Mouse (Mus musculus) cerebellum, postnatal 4 days (tissue): ENCODE data around the gene Ap1b1.

Experiments
- DNase-seq, 2 experiments: peaks; one replicate each; pipeline ENCODE4 v3.0.0; 2022; ENCODE audit warnings: low spot score in 2 of 2, mixed read lengths in 1 of 2

The Ap1b1 gene

DNA sequence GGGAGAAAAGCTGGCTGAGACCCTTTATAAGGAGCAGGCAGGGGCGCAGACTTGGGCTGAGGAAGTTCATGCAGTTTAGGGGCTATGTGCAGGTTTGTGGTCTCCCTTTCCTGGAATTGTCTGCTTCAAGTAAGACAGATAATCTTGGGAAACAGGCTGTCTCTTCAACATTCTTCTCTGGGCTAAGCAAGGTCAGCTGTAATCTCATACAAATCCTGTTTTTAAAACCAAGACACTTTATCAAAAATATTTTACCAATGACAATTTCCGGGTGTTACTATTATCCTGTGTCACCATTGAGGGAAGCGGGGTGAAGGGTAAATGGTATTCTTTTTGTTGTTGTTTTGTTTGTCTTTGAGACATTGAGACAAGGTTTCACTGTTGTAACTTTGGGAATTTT is 1.8 kb upstream of the Ap1b1 start:
- DNase-seq: no peak

- DNase-seq: no peak
Measured at GRCm38 (mm10) chr11:4987487-4987852, 846 bp downstream of the Ap1b1 start.

DNA sequence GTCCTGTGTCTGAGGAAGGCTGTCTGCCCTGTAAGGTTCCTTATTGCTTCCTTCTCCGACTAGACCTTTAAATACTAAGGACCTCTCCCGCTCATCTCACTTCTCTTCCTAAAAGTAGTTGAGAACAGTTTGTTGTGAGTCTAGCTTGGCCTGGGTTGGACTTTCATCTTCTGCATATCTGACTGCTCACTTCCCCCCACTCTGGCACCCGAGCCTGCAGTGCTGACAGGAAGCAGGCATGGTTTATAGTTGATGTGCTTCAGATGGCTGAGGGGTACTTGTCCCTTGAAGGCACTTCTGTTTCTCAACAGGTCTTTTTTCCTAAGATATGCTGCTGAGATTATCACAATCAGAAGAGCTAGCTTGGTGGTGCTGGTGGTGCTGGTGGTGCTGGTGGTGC is 2.6 kb downstream of the Ap1b1 start:
- DNase-seq: no peak

DNA sequence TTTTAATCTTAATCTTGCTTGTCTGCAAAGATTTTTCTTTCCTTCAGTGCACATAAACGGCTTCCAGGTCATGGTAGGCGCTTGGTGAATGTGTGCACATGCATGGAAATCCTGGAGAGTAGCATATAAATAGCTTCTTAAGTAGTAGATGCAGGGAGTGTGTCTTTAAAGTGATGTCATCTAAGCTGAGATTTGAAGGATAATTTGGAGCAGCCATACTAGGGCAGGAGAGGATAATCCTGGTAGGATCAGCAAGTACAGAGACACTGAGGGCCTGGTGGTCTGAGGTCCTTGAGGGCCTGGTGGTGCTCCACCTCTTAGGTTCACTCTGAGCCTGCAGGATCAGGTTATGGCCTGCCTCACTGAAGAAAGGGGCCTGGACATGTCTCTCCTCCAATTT is 5.8 kb downstream of the Ap1b1 start:
- no peak for DNase-seq

GRCm38 (mm10) chr11:4995676-4996075 is 9.1 kb downstream of the Ap1b1 start:
- DNase-seq: no peak

GRCm38 (mm10) chr11:4996621-4997199 is 10.1 kb downstream of the Ap1b1 start:
- no peak for DNase-seq

DNA sequence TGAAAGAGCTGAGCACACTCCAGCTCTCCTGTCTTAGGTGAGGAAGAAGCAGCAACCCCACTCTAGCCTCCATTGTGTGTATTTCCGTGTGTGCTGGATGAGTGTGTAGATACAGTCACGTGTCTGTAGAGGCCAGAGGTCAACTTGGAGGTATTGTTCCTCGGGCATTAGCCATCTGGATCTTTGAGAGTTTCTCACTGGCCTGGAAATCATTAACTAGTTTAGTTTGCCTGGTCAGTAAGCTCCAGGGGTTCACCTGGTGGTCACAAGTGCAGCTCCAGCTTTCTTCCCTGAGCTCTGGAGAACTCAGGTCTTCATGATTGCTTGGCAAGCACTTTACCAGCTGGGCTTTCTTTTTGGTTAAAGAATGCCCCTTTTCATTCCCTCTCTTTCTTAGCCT is 11.7 kb downstream of the Ap1b1 start:
- DNase-seq: no peak

DNA sequence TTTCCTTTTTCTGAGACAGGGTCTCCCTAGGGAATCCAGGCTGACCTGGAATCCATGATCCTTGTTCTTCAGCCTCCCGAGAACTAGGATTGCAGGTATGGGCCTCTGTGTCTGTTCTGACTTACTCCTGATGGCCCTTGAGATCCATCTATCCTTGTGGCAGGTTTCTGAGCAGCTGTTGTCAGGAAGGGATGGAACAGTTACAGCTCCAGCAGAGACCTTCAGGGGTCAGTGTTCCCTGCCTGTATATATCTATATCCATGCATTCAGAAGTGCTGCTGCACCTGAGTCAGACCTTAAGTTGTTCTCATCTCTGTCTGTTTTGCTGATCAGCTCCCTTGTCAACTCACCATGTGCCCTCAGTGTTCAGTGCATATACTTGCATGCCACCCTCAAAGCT is 12.1 kb downstream of the Ap1b1 start:
- no peak for DNase-seq

GRCm38 (mm10) chr11:5000241-5000640 is 13.6 kb downstream of the Ap1b1 start:
- DNase-seq: no peak

DNA sequence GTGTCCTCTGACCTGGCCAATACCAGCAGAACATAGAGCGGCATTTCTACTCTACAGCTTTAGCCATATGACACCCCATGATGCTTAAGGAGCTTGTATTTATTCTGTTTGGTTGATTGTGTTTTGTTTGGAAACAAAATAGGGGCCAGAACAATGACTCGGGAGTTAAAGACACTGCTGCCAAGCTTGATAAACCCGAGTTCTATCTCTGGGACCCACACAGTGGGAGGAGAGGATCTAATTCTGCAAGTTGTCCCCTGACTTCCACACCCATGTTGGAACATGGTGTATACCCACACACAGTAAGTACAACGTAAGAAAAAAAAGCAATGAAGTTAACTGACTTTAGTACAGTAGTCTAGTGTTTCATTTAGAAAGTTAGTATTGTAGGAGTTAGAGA is 16.2 kb downstream of the Ap1b1 start:
- no peak for DNase-seq

GRCm38 (mm10) chr11:5005528-5005927 is 18.9 kb downstream of the Ap1b1 start:
- no peak for DNase-seq

DNA sequence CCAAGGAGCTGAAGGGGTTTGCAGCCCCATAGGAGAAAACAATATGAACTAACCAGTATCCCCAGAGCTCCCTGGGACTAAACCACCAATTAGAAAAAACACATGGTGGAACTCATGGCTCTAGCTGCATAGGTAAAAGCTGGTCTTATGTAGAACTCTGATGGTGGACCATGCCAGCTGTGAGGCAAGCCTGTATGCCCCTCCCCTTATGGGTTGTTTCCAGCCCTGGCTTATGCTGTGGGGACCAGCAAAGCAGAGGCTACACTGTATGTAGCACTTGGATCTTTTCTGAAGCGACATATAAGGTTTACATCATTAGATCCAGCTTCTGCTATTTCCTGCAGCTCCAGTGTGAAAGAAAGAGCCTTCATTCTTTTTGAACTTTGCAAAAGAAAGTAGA is 20.6 kb downstream of the Ap1b1 start:
- DNase-seq: no peak

DNA sequence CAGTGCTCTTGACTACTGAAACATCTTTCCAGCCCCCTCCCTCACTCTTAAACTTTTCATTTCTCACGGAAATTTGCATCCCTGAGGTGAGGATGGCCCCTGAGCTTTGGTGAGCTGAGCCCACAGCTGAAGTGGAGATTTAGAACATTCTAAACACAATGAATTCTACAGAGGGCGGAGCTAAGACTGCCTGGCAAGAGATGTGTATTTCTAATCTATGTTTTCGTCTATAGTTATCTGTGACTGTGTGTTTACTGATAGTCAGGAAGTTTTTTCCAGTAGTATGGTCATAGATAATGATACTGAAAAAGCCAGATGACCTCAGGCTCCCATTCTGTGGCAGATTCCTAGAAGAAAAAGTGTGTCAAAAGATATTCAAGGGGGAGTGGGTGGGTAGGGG is 22.2 kb downstream of the Ap1b1 start:
- DNase-seq: no peak

DNA sequence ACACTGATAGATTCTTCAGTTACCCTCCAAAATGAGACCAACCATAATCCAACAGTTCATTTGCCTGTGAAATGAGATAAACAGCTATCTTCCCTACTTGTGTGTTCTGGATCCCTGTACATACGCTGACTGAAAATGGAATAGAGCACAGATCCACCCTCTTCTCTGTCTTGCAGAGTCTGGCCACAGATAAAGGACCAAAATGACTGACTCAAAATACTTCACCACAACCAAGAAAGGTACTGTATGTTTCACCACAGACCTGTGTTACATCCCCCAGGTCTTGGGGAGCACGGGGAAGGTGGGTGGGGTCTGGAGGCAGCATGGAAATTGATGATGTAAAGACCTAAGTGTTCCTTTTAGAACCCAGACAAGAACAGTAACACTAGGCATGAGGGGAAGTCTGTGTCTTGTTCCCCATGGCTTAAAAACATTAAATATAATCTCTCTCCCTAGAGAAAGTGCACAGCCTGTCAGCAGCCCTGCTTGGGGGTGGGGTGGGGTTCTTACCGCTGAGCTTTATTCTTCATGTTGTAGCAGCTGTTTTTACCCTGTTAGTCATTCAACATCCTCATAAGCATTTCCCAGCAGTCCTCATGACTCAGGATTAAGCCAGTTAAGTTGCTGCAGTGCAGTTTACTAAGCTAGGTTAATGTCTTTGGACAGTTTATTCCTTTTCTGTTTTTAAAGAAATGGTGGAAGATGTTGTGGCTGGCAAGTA is 22.9 kb downstream of the Ap1b1 start:
- DNase-seq: no peak

DNA sequence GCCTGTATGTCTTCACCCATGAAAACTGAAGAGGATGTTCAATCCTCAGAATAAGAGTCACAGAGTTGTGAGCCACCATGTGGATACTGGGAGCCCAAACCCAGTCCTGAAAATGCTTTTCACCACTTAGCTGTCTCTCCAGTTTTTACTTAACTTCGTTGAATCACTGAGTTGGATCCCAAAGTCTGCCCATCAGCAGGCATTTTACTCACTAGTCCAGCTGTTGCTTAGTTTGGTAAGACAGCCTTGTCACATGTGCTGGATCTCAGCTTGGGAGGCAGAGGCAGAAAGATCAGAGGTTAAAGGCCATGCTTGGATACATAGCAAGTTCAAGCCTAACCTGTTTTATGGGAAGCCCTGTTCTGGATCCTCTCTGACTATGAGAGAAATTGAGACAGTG is 23.6 kb downstream of the Ap1b1 start:
- DNase-seq: no peak

DNA sequence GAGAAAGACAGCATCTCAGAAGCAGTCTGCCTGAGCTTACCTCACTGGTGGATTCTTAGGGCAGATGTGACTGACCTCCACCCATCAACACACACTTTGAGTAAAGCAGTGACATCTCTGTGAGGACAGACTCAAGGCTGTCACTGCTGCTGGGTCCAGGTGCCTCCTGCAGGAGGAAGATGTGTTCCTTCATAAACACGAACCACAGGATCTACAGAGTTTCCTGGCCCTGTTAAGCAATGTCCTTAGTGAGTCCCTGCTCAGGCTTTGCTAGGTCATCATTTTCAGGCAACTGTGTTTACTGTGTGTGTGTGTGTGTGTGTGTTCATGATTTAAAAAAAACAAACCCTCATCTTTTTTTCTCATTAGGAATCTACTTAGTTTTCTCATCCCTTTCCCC is 24.9 kb downstream of the Ap1b1 start:
- no peak for DNase-seq

GRCm38 (mm10) chr11:5012213-5012715 is 25.6 kb downstream of the Ap1b1 start:
- DNase-seq: no peak

- DNase-seq: peak; percentile 46 to 74
Measured at GRCm38 (mm10) chr11:5015720-5016119, 29.1 kb downstream of the Ap1b1 start.

GRCm38 (mm10) chr11:5016286-5016685 is 29.7 kb downstream of the Ap1b1 start:
- no peak for DNase-seq

- peak in 1 of 2 experiments; percentile 24 for DNase-seq
Measured at GRCm38 (mm10) chr11:5017506-5017905, 30.9 kb downstream of the Ap1b1 start.

- no peak for DNase-seq
Measured at GRCm38 (mm10) chr11:5025108-5025507, 38.5 kb downstream of the Ap1b1 start.

GRCm38 (mm10) chr11:5028228-5028627 is 41.6 kb downstream of the Ap1b1 start:
- no peak for DNase-seq

DNA sequence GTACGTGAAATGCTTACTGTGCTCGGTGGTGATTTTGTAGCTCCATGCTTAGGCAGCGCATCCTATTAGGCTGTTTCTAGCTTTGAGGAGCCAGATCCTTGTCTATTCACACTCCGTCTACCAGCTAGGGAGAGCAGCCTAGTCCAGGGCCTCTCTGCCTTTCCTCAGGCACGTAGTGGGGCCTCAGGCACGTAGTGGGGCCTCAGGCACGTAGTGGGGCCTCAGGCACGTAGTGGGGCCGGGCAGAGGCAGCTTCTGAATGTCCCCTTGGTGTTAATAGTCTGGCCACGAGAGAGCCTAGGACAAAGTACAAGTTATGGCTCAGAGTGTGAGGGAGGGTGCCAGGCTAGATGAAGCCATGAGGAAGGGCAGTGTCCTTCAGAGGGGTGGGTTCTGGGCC is 46.1 kb downstream of the Ap1b1 start:
- DNase-seq: no peak

GRCm38 (mm10) chr11:5033136-5033535 is 46.5 kb downstream of the Ap1b1 start:
- DNase-seq: peak in 1 of 2 experiments; percentile 53
